Mouse (Mus musculus): ENCODE measurements at regions not wholly inside any gene's neighbourhood (a gene's known extent, or its start where the extent isn't known, plus 50 kb on each side); places are given as distances from the start of the nearest gene placed in this dataset.

GRCm38 (mm10) chr14:74384481-74384880 lies 256.2 kb upstream of the Htr2a start:
- DNase-seq = no peak

GRCm38 (mm10) chr14:74392419-74392818 lies 248.2 kb upstream of the Htr2a start:
- DNase-seq = no peak

DNA sequence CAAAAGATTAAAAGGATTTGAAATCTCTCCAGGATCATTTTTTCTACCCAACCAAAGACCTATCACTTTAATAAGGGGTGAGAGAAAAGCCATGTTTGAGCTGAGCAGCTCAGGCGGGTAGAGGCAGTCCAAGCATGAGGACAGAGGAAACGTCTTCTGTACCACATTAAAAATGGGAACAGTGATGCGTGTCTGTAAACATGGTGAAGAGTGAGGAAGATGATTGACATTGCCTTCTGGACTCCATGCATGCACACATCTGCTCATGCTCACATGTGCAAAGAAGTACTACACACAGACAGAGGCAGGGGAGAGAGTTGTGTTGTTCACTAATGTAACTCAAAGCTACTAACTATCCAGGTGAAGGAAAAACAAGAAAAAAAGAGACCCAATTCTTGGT lies 243.4 kb upstream of the Htr2a start:
- no peak for DNase-seq

DNA sequence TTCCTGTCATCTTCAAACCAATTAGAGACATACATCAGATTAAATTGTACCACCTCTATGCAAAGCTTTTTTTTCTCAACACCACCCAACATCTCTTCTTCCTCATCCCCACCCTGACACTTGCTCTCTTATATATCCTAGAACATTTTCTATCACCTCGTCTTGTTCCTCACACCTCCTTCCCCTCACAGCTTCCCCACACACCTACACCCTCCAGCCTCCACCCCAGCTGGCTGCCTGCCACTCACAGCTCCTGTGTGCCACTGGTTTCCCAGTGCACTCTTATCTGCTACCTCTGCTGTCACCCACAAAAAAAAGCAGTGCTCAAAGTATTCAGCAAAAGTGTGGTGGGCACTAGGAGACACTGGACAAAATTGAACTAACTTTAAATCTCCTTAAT lies 231.2 kb upstream of the Htr2a start:
- no peak for DNase-seq

DNA sequence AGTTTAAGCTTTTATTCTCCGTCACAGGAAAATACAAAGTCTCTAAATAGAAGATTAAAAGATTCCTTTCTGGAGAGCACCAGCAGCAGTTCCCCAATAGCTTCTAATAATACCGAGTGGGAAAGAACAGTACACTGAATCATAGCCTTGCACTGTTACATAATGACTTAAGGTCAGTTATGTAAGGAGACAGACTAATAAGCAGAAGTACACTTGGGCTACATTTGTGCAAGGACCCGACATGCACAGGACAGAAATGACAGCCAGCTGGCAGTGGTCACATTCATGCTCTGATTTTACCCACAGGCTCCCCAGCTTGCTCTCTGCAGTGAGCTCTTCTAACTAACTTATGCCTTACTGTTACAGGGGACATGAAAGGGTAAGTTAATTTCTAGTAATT lies 212.4 kb upstream of the Htr2a start:
- peak; percentile 42 to 66 for DNase-seq

- DNase-seq = no peak
Measured at GRCm38 (mm10) chr14:74464027-74464682, 176.5 kb upstream of the Htr2a start.

GRCm38 (mm10) chr14:74495504-74495903 lies 145.1 kb upstream of the Htr2a start:
- no peak for DNase-seq

GRCm38 (mm10) chr14:74511521-74511920 lies 129.1 kb upstream of the Htr2a start:
- peak in 1 of 2 experiments; percentile 1 for DNase-seq

- DNase-seq = no peak
Measured at GRCm38 (mm10) chr14:74516451-74516850, 124.2 kb upstream of the Htr2a start.

DNA sequence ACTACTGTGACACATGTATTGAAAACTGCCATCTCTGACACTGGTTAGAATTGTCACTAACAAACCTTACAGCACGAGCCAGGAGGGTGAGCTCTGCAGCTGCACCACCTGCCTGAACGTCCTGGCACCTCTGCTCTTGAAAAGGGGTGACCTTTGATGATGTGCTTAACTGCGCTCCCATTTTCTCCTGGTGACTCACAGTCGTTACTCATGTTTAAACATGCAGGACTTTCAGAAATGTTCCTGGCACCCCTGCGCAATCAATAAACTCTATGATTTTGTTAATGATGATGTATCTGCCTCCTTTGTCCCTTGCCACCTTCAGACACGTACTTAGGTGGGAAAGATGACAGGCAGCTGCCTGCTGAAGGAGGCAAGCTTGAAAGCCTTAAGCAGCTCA lies 121.1 kb upstream of the Htr2a start:
- no peak for DNase-seq

DNA sequence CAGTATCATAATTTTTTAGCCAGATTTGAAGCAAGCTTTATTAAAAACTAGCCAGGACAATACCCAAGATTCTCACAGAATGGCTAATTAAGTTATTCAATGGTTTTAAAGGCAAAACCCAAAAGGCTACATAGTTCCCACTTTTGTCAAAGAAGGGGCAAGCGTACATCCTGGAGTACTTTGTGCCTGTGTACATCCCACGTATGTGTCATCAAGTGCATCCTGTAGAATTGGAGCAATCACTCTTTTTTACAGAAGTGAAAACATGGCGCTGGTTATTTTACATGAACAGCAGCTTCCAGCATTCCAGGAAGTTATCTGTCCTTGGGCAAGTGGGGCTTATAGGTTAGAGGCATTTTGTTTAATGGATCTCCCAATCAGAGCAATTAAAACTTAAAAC lies 119.0 kb upstream of the Htr2a start:
- no peak for DNase-seq

DNA sequence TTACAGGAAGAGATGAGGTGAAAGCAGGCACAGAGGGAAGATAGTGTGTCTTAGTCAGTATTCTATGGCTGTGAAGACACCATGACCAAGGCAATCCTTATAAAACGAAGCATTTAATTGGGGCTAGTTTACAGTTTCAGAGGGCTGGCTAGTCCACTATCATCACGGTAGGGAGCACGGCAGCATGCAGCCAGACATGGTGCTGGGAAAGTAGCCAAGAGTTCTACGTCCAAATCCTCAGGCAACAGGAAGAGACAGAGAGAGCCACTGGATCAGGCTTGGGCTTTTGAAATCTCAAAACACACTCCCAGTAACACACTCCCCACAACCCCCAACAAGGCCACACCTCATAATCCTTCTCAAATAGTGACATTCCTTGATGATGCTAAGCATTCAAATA lies 113.4 kb upstream of the Htr2a start:
- DNase-seq = peak in 1 of 2 experiments; percentile 12

DNA sequence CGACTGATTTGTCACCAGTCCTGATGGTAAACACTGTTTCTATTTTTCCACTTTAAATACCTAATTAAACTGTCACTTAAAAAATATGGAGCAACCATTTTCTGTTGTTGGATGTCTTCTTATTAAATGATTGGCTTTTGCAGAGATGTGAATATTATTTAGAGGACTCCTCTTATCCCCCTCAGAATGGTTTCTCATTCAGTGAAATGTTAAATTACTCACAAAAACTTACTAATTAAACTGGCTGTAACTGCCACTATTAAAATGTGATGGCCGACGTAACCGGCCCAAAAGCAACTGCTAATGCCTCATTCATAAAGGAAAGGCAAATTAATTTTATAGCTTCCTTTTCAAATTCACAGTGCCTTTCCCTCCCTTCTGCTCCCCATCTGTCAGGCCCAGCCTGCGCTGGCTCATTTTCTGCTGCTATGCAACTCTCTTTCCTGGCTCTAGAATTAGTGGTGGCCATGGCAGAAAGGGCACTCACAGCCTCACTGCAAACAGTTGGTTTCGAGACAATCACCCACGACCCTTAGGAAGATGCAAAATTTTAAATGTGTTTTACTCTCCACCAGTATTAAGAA lies 111.2 kb upstream of the Htr2a start:
- no peak for DNase-seq

DNA sequence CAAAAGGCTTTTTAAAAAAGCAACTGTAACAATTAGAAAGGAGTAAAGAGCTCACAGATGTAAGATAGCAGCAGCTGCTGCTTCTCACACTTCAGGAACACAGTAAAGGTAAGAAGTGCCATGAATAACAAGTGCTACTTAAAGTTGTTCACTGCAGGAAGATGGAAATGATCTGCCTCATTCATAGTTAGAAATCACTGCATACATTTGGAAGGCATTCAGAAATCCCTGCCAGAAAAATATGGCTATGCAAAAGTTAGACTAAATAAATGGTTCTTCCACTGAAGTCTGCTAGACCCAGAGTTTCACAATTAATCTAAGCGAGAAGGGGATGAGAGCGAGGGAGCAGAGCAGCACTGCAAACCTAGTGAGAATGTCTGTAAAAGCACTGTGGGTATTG lies 102.5 kb upstream of the Htr2a start:
- DNase-seq = no peak

GRCm38 (mm10) chr14:74544028-74544427 lies 96.6 kb upstream of the Htr2a start:
- DNase-seq = no peak

DNA sequence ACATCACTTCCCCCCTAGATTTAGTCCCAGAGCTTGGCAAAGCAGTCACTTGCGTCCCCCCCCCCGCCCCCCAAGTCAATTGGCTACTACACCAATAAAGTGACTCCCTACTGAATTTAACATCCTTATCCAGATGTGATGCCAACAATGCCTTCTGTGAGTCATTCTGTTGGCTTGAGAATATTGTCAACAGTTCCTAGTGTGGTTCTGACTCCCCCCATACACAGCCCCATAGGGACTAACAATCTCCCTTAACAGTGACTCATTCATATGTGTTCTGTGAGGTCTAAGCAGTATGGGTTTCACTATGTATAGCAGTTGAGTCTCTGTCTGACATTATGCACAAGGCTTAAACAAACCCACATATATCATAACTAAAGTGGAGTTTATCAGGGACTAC lies 89.5 kb upstream of the Htr2a start:
- DNase-seq = no peak

DNA sequence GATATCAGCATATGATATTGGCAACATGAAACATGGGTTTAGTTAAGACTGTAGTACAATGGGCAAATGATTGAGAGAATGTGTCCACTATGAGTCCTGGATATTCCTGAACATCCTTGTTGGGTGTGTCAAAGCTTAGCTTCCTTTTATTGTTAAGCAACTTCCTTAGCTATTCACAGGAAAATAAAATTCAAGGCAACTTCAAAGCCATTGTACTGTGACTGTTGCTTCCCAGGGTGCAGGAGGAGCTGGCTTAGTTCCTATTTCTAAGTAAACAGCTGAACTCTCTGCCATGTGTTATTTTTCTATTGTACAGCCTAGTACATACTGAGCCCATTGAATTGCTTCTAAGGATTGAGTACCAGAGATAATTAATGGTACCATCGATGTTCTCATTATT lies 87.0 kb upstream of the Htr2a start:
- DNase-seq = peak; percentile 10 to 68

DNA sequence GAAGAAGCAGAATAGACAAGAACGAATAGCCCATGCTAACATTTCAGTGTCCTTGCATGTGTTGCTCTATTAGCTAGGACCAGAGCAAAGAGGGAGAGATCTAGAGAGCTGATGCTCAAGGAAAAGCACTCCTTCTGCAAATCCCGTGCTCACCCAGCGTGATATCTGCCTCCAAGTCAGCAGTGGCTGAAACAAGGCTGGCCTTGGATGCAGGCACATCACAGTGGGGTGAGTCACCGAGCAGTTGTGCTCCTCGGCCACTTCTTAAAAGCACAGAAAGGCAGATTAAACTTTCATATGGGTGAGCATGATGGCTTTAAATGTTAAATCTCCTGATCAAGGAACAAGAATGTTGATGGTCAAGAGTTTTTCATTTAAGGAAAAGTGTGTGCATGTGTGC lies 82.3 kb upstream of the Htr2a start:
- no peak for DNase-seq
